Mouse (Mus musculus) urinary bladder, adult 18-20 months (tissue): ENCODE results near the gene Btbd35f20.
"Not testable (repeated sequence)": the region's sequence is repeated elsewhere in the genome, so short reads cannot be mapped to it uniquely, and the experiment has no call there.

ENCODE experiments used
- DNase-seq, 2 experiments: peaks; one replicate each; pipeline ENCODE4 v3.0.0; 2022; ENCODE audit warnings: low spot score in 2 of 2, mixed read lengths in 2 of 2

Gene Btbd35f20

DNA sequence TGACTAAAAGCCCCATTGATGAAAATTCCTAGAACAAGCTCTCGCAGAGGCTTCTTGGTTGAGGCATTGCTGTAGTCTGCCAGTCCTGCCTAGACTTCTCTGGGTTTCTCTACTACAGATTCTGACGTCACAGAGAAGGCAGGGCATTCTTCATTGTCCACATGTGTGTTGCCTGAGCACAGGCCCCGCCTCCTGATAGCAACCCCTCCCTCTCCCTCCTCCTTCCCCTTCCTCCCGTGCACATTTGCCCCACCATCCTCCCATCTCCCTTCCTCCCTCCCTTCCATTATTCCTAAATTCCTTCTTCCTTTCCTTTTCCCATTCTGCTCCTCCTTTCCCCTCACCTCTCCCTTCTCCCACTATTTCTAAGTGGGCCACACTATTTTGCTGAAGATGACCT lies at the start of gene Btbd35f20:
Btbd35f20 (minus strand) TSS at position 101 of the 400 bp plus-strand sequence.
- not testable (repeated sequence) for DNase-seq
